Mouse (Mus musculus) CH12.LX (cell line): ENCODE measurements around the gene P2rx2. TPM values are rescaled to one million over a fixed set of nuclear protein-coding genes. Genes with fewer than 3 reads are reported as not detected.

Source experiments
- DNase-seq: peaks from one replicate; pipeline ENCODE4 v3.0.0-alpha.2; 2013; ENCODE audit errors: extremely low read depth
- H3K27ac ChIP-seq: 2 replicates; pipeline ENCODE4 v1.5.1; 2012; ENCODE audit warnings: low read depth, mild to moderate bottlenecking, control low read depth, moderate library complexity; ENCODE audit not compliant: insufficient read depth
- H3K27me3 ChIP-seq: replicated peaks from 2 replicates; pipeline ENCODE3; 2012; ENCODE audit warnings: inconsistent platforms
- H3K36me3 ChIP-seq, 2 experiments: replicated peaks in 1 of 2; 2 replicates each; pipeline versions ENCODE3 to v1.6.1; 2012; ENCODE audit warnings: inconsistent platforms in 1 of 2, low read length in 1 of 2, mild to moderate bottlenecking in 1 of 2, mixed read lengths in 1 of 2, moderate library complexity in 1 of 2; ENCODE audit not compliant: control insufficient read depth in 1 of 2, insufficient read depth in 1 of 2
- H3K4me1 ChIP-seq, 2 experiments: 2 replicates each; pipeline ENCODE4 v1.6.1; 2012; ENCODE audit warnings: inconsistent platforms in 1 of 2, moderate library complexity in 1 of 2; ENCODE audit not compliant: insufficient read depth in 2 of 2, control insufficient read depth in 1 of 2
- H3K4me2 ChIP-seq: 2 replicates; pipeline ENCODE4 v1.6.1; 2012; ENCODE audit warnings: low read depth, mild to moderate bottlenecking, control low read depth; ENCODE audit not compliant: poor library complexity, insufficient read depth, severe bottlenecking
- H3K4me3 ChIP-seq, 3 experiments: fragments of 150-350 bp in 1 of 3; sonication (generic) in 1 of 3; replicated peaks in 1 of 3; 2 replicates each; pipeline versions ENCODE3 to v1.5.1; 2011 to 2012; ENCODE audit warnings: low read depth in 2 of 3, low read length in 2 of 3, mild to moderate bottlenecking in 2 of 3, moderate library complexity in 2 of 3, control low read depth in 1 of 3, improper control_type of control experiment in 1 of 3, inconsistent platforms in 1 of 3, mixed read lengths in 1 of 3; ENCODE audit not compliant: poor library complexity in 1 of 3
- H3K79me2 ChIP-seq: replicated peaks from 2 replicates; pipeline ENCODE4 v1.6.1; 2012; ENCODE audit warnings: mild to moderate bottlenecking, moderate library complexity; ENCODE audit not compliant: control insufficient read depth, poor library complexity, insufficient read depth, severe bottlenecking; ENCODE audit errors: extremely low read depth
- H3K9ac ChIP-seq: 2 replicates; pipeline ENCODE4 v1.6.1; 2012; ENCODE audit warnings: low read depth, mild to moderate bottlenecking, control low read depth, moderate library complexity; ENCODE audit not compliant: insufficient read depth
- H3K9me3 ChIP-seq: replicated peaks from 2 replicates; pipeline ENCODE3; 2012; ENCODE audit warnings: low read length, inconsistent platforms, mixed read lengths
- BHLHE40 ChIP-seq: IDR thresholded peaks from 2 replicates; pipeline ENCODE4 v1.6.1; 2011; ENCODE audit warnings: mild to moderate bottlenecking, low read depth, low read length, improper control_type of control experiment
- CHD1 ChIP-seq: IDR thresholded peaks from 2 replicates; pipeline ENCODE4 v1.6.1; 2012; ENCODE audit warnings: low read depth, low read length, improper control_type of control experiment, inconsistent platforms
- CTCF ChIP-seq, 2 experiments: IDR thresholded peaks in 1 of 2; conservative IDR thresholded peaks in 1 of 2; 2 replicates each; pipeline ENCODE4 v1.5.1; 2011 to 2012; ENCODE audit warnings: low read depth in 2 of 2, low read length in 2 of 2, improper control_type of control experiment in 1 of 2, inconsistent platforms in 1 of 2, mild to moderate bottlenecking in 1 of 2, moderate library complexity in 1 of 2
- E2F4 ChIP-seq: IDR thresholded peaks from 2 replicates; pipeline ENCODE4 v1.6.1; 2011; ENCODE audit warnings: low read depth, low read length, improper control_type of control experiment; ENCODE audit not compliant: insufficient replicate concordance
- EP300 ChIP-seq: IDR thresholded peaks from 2 replicates; pipeline ENCODE4 v1.6.1; 2011; ENCODE audit warnings: low read length, improper control_type of control experiment
- ETS1 ChIP-seq: conservative IDR thresholded peaks from 2 replicates; pipeline ENCODE4 v1.6.1; 2012; ENCODE audit warnings: low read depth, mild to moderate bottlenecking, inconsistent platforms, low read length, improper control_type of control experiment, moderate library complexity
- GABPA ChIP-seq: IDR thresholded peaks from 2 replicates; pipeline ENCODE4 v1.6.1; 2012; ENCODE audit warnings: low read depth, low read length, improper control_type of control experiment, inconsistent platforms; ENCODE audit not compliant: insufficient replicate concordance
- JUND ChIP-seq: conservative IDR thresholded peaks from 2 replicates; pipeline ENCODE4 v1.6.1; 2011; ENCODE audit warnings: low read depth, low read length, improper control_type of control experiment
- KAT2A ChIP-seq: IDR thresholded peaks from 2 replicates; pipeline ENCODE4 v1.6.1; 2012; ENCODE audit warnings: low read length, improper control_type of control experiment, inconsistent platforms; ENCODE audit not compliant: insufficient replicate concordance
- MAZ ChIP-seq: IDR thresholded peaks from 2 replicates; pipeline ENCODE4 v1.6.1; 2012; ENCODE audit warnings: low read depth, mild to moderate bottlenecking, inconsistent platforms, low read length, improper control_type of control experiment, moderate library complexity
- MEF2A ChIP-seq: IDR thresholded peaks from 2 replicates; pipeline ENCODE4 v1.6.1; 2014; ENCODE audit warnings: low read depth, mild to moderate bottlenecking, inconsistent platforms, low read length, improper control_type of control experiment, borderline replicate concordance
- MXI1 ChIP-seq: IDR thresholded peaks from 2 replicates; pipeline ENCODE4 v1.6.1; 2011; ENCODE audit warnings: mild to moderate bottlenecking, low read depth, low read length, improper control_type of control experiment
- NELFE ChIP-seq: IDR thresholded peaks from 2 replicates; pipeline ENCODE4 v1.6.1; 2011; ENCODE audit warnings: low read depth, low read length, improper control_type of control experiment
- PAX5 ChIP-seq: IDR thresholded peaks from 2 replicates; pipeline ENCODE4 v1.6.1; 2012; ENCODE audit warnings: low read length, inconsistent platforms, mixed read lengths
- POLR2AphosphoS2 ChIP-seq: IDR thresholded peaks from 2 replicates; pipeline ENCODE4 v1.6.1; 2011; ENCODE audit warnings: low read depth, low read length, improper control_type of control experiment
- SIN3A ChIP-seq: IDR thresholded peaks from 2 replicates; pipeline ENCODE4 v1.6.1; 2012; ENCODE audit warnings: low read length, improper control_type of control experiment, inconsistent platforms
- TBP ChIP-seq: conservative IDR thresholded peaks from 2 replicates; pipeline ENCODE4 v1.6.1; 2011; ENCODE audit warnings: low read depth, low read length, improper control_type of control experiment
- USF1 ChIP-seq: IDR thresholded peaks from 2 replicates; pipeline ENCODE4 v1.6.1; 2014; ENCODE audit warnings: low read depth, mild to moderate bottlenecking, inconsistent platforms, low read length, improper control_type of control experiment
- ZC3H11A ChIP-seq: IDR thresholded peaks from 2 replicates; pipeline ENCODE4 v1.6.1; 2012; ENCODE audit warnings: low read depth, mild to moderate bottlenecking, inconsistent platforms, low read length, improper control_type of control experiment
- ZKSCAN1 ChIP-seq: IDR thresholded peaks from 2 replicates; pipeline ENCODE4 v1.6.1; 2012; ENCODE audit warnings: low read depth, inconsistent platforms, low read length, improper control_type of control experiment, borderline replicate concordance
- ZMIZ1 ChIP-seq: IDR thresholded peaks from 2 replicates; pipeline ENCODE4 v1.6.1; 2012; ENCODE audit warnings: low read depth, mild to moderate bottlenecking, inconsistent platforms, low read length, improper control_type of control experiment
- dilution Hi-C: fragments of 300-500 bp; cut with MboI; formaldehyde crosslinking; loops from 2 replicates; pipeline ENCODE4 v1.14.3; 2020; ENCODE audit warnings: low sequenced_read_pairs; ENCODE audit not compliant: extremely low pct_unique_long_range_greater_than_20kb, extremely low pct_ligation_motif_present
- in situ Hi-C: fragments of 300-500 bp; cut with MboI; formaldehyde crosslinking; loops from 3 replicates; pipeline ENCODE4 v1.14.3; 2019; ENCODE audit warnings: low sequenced_read_pairs, low pct_ligation_motif_present, low pct_unique_long_range_greater_than_20kb, mixed read lengths
- polyA plus RNA-seq: library from polyadenylated mRNA; unstranded; fragments of >175 nt; gene quantifications from 2 replicates; pipeline ENCODE4 v1.2.1, GENCODE M21; 2012; ENCODE audit warnings: low read depth; ENCODE audit not compliant: insufficient read length
- total RNA-seq, 2 experiments: library from RNA; depleted of rRNA; stranded (reverse); fragments of 300-350 nt in 1 of 2; fragments of >200 nt in 1 of 2; gene quantifications; 2 replicates each; pipeline ENCODE4 v1.2.3; 2012 to 2014

Gene P2rx2
- total and polyA plus RNA-seq, 3 experiments, result 0.76 TPM; not detected in 2

DNA sequence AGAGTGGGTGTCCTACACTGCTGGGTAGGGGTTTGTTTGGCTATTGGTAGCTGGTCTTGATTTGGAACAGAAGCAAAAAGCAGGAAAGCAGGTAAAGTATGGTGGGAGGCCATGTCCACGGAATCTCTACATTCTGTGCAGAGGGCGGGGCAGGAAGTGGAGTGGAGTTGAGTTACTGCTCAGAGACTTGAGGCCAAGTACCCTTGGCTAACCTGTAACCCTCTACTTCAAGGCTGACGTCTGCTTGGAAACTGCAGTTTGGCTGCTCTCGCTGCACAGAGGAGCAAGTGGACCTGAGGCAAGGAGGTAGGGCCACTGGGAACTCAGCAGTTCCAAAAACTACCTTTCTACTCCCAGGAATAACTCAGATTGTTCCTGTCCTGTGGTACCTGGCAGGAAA lies 1.5 kb upstream of the P2rx2 start, which contains the start of gene Lrcol1:
TSS of gene Lrcol1 (plus strand) at position 207 of the 400 bp plus-strand sequence.
- no peaks in the 10 kb centered on the region for H3K27me3 ChIP-seq
- dilution Hi-C loops (no loop called here), in situ Hi-C loops (no loop called here)
- H3K79me2 ChIP-seq, result no peaks in the 10 kb centered on the region
- no peak within 1 kb of the TSS for H3K4me2 ChIP-seq
- H3K36me3 ChIP-seq, result peaks cover 4 to 32% of the 10 kb centered on the region in 2 experiments
- no peak for DNase-seq
- H3K9me3 ChIP-seq, result no peaks in the 10 kb centered on the region
- no peak for TF ChIP-seq CHD1
- TF ChIP-seq PAX5, result no peak
- TF ChIP-seq USF1, result no peak
- TF ChIP-seq GABPA, result no peak
- no peak for TF ChIP-seq ETS1
- TF ChIP-seq EP300, result no peak
- no peak within 1 kb of the TSS for H3K27ac ChIP-seq
- H3K4me3 ChIP-seq, result no peak within 1 kb of the TSS
- H3K4me1 ChIP-seq, result peaks cover 0 to 8% of the 10 kb centered on the region in 2 experiments; a peak in 1 of 4 replicates
- H3K9ac ChIP-seq, result no peak within 1 kb of the TSS

GRCm38 (mm10) chr5:110338792-110339191 lies 4.2 kb downstream of the P2rx2 start:
- DNase-seq, result no peak

GRCm38 (mm10) chr5:110330508-110330907 lies 12.5 kb downstream of the P2rx2 start:
- Histone ChIP-seq H3K36me3 (peaks cover 83 to 90% of the 10 kb centered on the region in 2 experiments), H3K4me1 (no peaks in the 10 kb centered on the region), H3K4me3 (no peak overlapping the region), H3K4me2 (no peak overlapping the region), H3K27me3 (no peaks in the 10 kb centered on the region), H3K79me2 (no peaks in the 10 kb centered on the region), H3K27ac (no peak overlapping the region), H3K9ac (no peak overlapping the region), H3K9me3 (no peaks in the 10 kb centered on the region)
- no peak for DNase-seq
- no peak for TF ChIP-seq SIN3A
- no peak for TF ChIP-seq E2F4
- TF ChIP-seq CTCF (conservative IDR thresholded peaks at IDR 0.05 in 1 of 2, IDR thresholded peaks at IDR 0.05 in 1 of 2; ENCODE audit: low read depth in 2 of 2, low read length in 2 of 2), result no peak
- TF ChIP-seq ETS1, result no peak
- no peak for TF ChIP-seq MXI1
- no peak for TF ChIP-seq CHD1
- TF ChIP-seq KAT2A, result no peak
- no peak for TF ChIP-seq NELFE
- in situ Hi-C loops, result no loop called here
- dilution Hi-C loops, result no loop called here

More at GRCm38 (mm10) chr5:110338792-110339191, 4.2 kb downstream of the P2rx2 start:
- TF ChIP-seq BHLHE40 (no peak), ZC3H11A (no peak), E2F4 (no peak), JUND (no peak), POLR2AphosphoS2 (no peak), ZKSCAN1 (no peak), MAZ (no peak), NELFE (no peak), ZMIZ1 (no peak), ETS1 (no peak), TBP (no peak), MEF2A (no peak), MXI1 (no peak)
- H3K36me3 ChIP-seq, result peaks cover 48 to 89% of the 10 kb centered on the region in 2 experiments
- H3K4me3 ChIP-seq, result no peak overlapping the region
- no peak overlapping the region for H3K27ac ChIP-seq
- H3K9ac ChIP-seq, result no peak overlapping the region
- H3K9me3 ChIP-seq, result no peaks in the 10 kb centered on the region
- no peak overlapping the region for H3K4me2 ChIP-seq
- H3K79me2 ChIP-seq, result no peaks in the 10 kb centered on the region
- in situ Hi-C loops (no loop called here), dilution Hi-C loops (no loop called here)
- H3K4me1 ChIP-seq, result no peaks in the 10 kb centered on the region
- H3K27me3 ChIP-seq, result no peaks in the 10 kb centered on the region
